9 mouse cellular contexts compared by ENCODE assay signal in genomic region chr7:79515861-79516260, GRCm38 (mm10). TPM values are rescaled to one million over a fixed set of nuclear protein-coding genes. Genes with fewer than 3 reads are reported as not detected.
DNase-seq lines count a peak whose midpoint lies in the region; ATAC-seq and TF ChIP-seq lines count a peak whose summit lies in the region.
"Had no signal": no experiment of that assay in that cellular context is flagged by ENCODE, and none has a peak within 500 bp of the region (broad histone marks: within the 10 kb centered on the region; RNA-seq: fewer than 3 reads in every experiment).

No protein-coding gene starts in this region.

- no peaks in the 10 kb centered on the region for H3K27me3 ChIP-seq in testis, adult 2 months (ENCODE audit: control insufficient read depth, insufficient read depth, low read length)
- H3K27me3 ChIP-seq in liver, embryonic 13.5 days = peaks cover 100% of the 10 kb centered on the region

- TF ChIP-seq POLR2A in testis, adult 2 months (IDR thresholded peaks at IDR 0.05; ENCODE audit: control insufficient read depth, low read depth, low read length) = no peak

- ATAC-seq in liver, embryonic 13.5 days (ENCODE audit: low read depth) = no peak

- H3K4me3 ChIP-seq in gastrocnemius, adult 2 months = peak overlapping the region; percentile 63; the same call in 1 of the 2 replicates
- H3K4me3 ChIP-seq in testis, adult 2 months (ENCODE audit: control insufficient read depth, low read depth, low read length) = peak overlapping the region; percentile 91
- H3K4me3 ChIP-seq in liver, embryonic 13.5 days (replicated peaks) = peak overlapping the region; percentile 21

- no peak overlapping the region for H3K27ac ChIP-seq in gastrocnemius, adult 2 months
- no peak overlapping the region for H3K27ac ChIP-seq in testis, adult 2 months (ENCODE audit: control insufficient read depth, insufficient read depth, low read depth, low read length)
- no peak overlapping the region for H3K27ac ChIP-seq in liver, embryonic 13.5 days

- peak overlapping the region; percentile 43 for H3K4me2 ChIP-seq in liver, embryonic 13.5 days

- 33% methylated on average over 9 of the region's 9 CpGs for WGBS in liver, embryonic 13.5 days (ENCODE audit: insufficient replicate concordance)

- no peak overlapping the region for H3K9ac ChIP-seq in liver, embryonic 13.5 days

- no peak for DNase-seq in gastrocnemius, adult 2 months
- DNase-seq in gastrocnemius, postnatal 10 days = no peak
- DNase-seq in testis, postnatal 14 days (ENCODE audit: low spot score) = no peak
- no peak for DNase-seq in liver, embryonic 13.5 days
- DNase-seq in adrenal gland, postnatal 4 days (ENCODE audit: low spot score in 2 of 2) = no peak
- no peak for DNase-seq in right cerebral cortex, adult 18-20 months
- no peak for DNase-seq in thymus, postnatal 4 days
- DNase-seq: lung, postnatal 4 days had no signal

- intact Hi-C loops in gastrocnemius, adult 2 months (cut with DNase I) = no loop called here

- H3K36me3 ChIP-seq in testis, adult 2 months (ENCODE audit: control insufficient read depth, insufficient read depth, low read length) = no peaks in the 10 kb centered on the region
- no peaks in the 10 kb centered on the region for H3K36me3 ChIP-seq in liver, embryonic 13.5 days

- no peaks in the 10 kb centered on the region for H3K9me3 ChIP-seq in liver, embryonic 13.5 days (replicated peaks)

- no peak for TF ChIP-seq CTCF in gastrocnemius, adult 2 months (IDR thresholded peaks at IDR 0.05)
- no peak for TF ChIP-seq CTCF in testis, adult 2 months (IDR thresholded peaks at IDR 0.05; ENCODE audit: control insufficient read depth, insufficient read depth, insufficient replicate concordance, low read depth, low read length)

- H3K4me1 ChIP-seq in testis, adult 2 months (ENCODE audit: control insufficient read depth, insufficient read depth, low read length) = peaks cover 16% of the 10 kb centered on the region
- no peaks in the 10 kb centered on the region for H3K4me1 ChIP-seq in liver, embryonic 13.5 days (replicated peaks)

RNA-seq across cellular contexts. Expression of gene Polg, which starts 49.7 kb away (rescaled TPM):
- 10 to 100 TPM; 35.2 to 38.4 TPM for total RNA-seq in gastrocnemius, adult 2 months (2021)
- 10 to 100 TPM; 36.6 to 44.9 TPM for total RNA-seq in gastrocnemius, postnatal 10 days (2021)
- polyA plus RNA-seq in testis, adult 2 months (2012; rRNA removed) = 74.5 and 78.3 TPM in 2 replicates
- polyA plus RNA-seq in liver, embryonic 13.5 days (2015; fragmentation: Nextera tagmentation; extraction: Ambion mirVana) = 15.4 and 18.5 TPM in 2 replicates
- total RNA-seq in adrenal gland, postnatal 4 days (2021) = 10 to 100 TPM; 87.2 to 93.7 TPM

Comparison
In these comparisons a context has a peak if more than half of its experiments do, and no peak if none do; other contexts are left out.
1. H3K4me3 ChIP-seq: peak in every context shown above with its lines; median percentile 91 in testis, adult 2 months; 63 in gastrocnemius, adult 2 months; 21 in liver, embryonic 13.5 days.